Mouse (Mus musculus) kidney, adult 2 months (tissue): Measurements from ENCODE around the gene Wbp2.

ENCODE experiments used
- CTCF ChIP-seq: fragments of 200-500 bp; conservative IDR thresholded peaks from 2 replicates; pipeline ENCODE4 v1.5.1; 2011; ENCODE audit warnings: low read depth, mild to moderate bottlenecking, control low read depth, low read length, moderate library complexity, mixed read lengths; ENCODE audit not compliant: insufficient read depth, insufficient read length
- POLR2A ChIP-seq: fragments of 200-500 bp; IDR thresholded peaks from one replicate; pipeline ENCODE4 v1.6.1; 2011; ENCODE audit warnings: low read depth, low read length, control low read depth

DNA sequence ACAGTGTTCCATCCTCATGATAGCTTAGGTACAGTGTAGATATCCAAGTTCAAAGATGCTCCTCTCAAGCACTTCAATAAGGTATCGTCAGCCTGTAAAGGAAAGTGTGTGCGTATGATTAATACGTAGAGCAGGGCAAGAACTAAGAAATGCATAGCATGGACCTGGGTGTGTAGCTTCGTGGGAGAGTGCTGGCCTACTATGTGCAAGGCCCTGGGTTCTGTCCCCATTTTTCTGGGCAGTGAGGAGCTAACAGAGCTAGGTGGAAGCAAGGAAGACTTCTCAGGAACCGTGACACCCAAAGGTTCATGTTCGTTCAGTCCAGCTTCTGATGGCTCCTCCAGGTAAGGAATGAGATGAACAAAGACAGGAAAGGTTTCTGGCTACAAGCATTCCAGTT lies 41.6 kb downstream of the Wbp2 start:
- no peak for TF ChIP-seq CTCF
- TF ChIP-seq POLR2A: no peak
